Mouse (Mus musculus): Measurements from ENCODE around the gene Mllt3.

- TF ChIP-seq CTCF (IDR thresholded peaks at IDR 0.05; ENCODE audit: extremely low read depth, insufficient read depth, insufficient read length, insufficient replicate concordance) (no peak), POLR2A (IDR thresholded peaks at IDR 0.05; ENCODE audit: low read depth, low read length) (no peak)
These were observed 12.7 kb downstream of the Mllt3 start for GRCm38 (mm10) chr4:88020421-88020820.
